Mouse (Mus musculus): ENCODE measurements at regions not wholly inside any gene's neighbourhood (a gene's known extent, or its start where the extent isn't known, plus 50 kb on each side); places are given as distances from the start of the nearest gene placed in this dataset.

- no peak for DNase-seq (ENCODE audit: low read depth, low spot score)
Measured at GRCm38 (mm10) chr11:35065959-35066414, 55.0 kb upstream of the Slit3 start.

GRCm38 (mm10) chr11:35057791-35058190 is 63.2 kb upstream of the Slit3 start:
- DNase-seq (ENCODE audit: low read depth, low spot score) = no peak

- no peak for DNase-seq (ENCODE audit: low read depth, low spot score)
Measured at GRCm38 (mm10) chr11:35055496-35056125, 65.4 kb upstream of the Slit3 start.

GRCm38 (mm10) chr11:35053613-35053950 is 67.4 kb upstream of the Slit3 start:
- no peak for DNase-seq (ENCODE audit: low read depth, low spot score)

- DNase-seq (ENCODE audit: low read depth, low spot score) = no peak
Measured at GRCm38 (mm10) chr11:35052856-35053612, 68.0 kb upstream of the Slit3 start.

GRCm38 (mm10) chr11:35049663-35050215 is 71.3 kb upstream of the Slit3 start:
- no peak for DNase-seq (ENCODE audit: low read depth, low spot score)

GRCm38 (mm10) chr11:35044659-35045058 is 76.4 kb upstream of the Slit3 start:
- peak; percentile 5 for DNase-seq (ENCODE audit: low read depth, low spot score)

GRCm38 (mm10) chr11:35024448-35024847 is 96.6 kb upstream of the Slit3 start:
- DNase-seq (ENCODE audit: low read depth, low spot score) = no peak

GRCm38 (mm10) chr11:35023813-35024212 is 97.2 kb upstream of the Slit3 start:
- DNase-seq (ENCODE audit: low read depth, low spot score) = no peak

GRCm38 (mm10) chr11:35021990-35022625 is 98.9 kb upstream of the Slit3 start:
- no peak for DNase-seq (ENCODE audit: low read depth, low spot score)

GRCm38 (mm10) chr11:35016998-35017397 is 104.0 kb upstream of the Slit3 start:
- no peak for DNase-seq (ENCODE audit: low read depth, low spot score)

GRCm38 (mm10) chr11:35011521-35012476 is 109.2 kb upstream of the Slit3 start:
- no peak for DNase-seq (ENCODE audit: low read depth, low spot score)

GRCm38 (mm10) chr11:35006773-35007567 is 114.1 kb upstream of the Slit3 start:
- no peak for DNase-seq (ENCODE audit: low read depth, low spot score)

GRCm38 (mm10) chr11:35005143-35005542 is 115.9 kb upstream of the Slit3 start:
- no peak for DNase-seq (ENCODE audit: low read depth, low spot score)

GRCm38 (mm10) chr11:35004431-35004830 is 116.6 kb upstream of the Slit3 start:
- DNase-seq (ENCODE audit: low read depth, low spot score) = no peak

GRCm38 (mm10) chr11:35003956-35004355 is 117.1 kb upstream of the Slit3 start:
- peak; percentile 5 for DNase-seq (ENCODE audit: low read depth, low spot score)

- DNase-seq (ENCODE audit: low read depth, low spot score) = no peak
Measured at GRCm38 (mm10) chr11:34997906-34998305, 123.1 kb upstream of the Slit3 start.

GRCm38 (mm10) chr11:34995515-34995914 is 125.5 kb upstream of the Slit3 start:
- no peak for DNase-seq (ENCODE audit: low read depth, low spot score)

- DNase-seq (ENCODE audit: low read depth, low spot score) = no peak
Measured at GRCm38 (mm10) chr11:34982775-34983457, 138.1 kb upstream of the Slit3 start.

GRCm38 (mm10) chr11:34980210-34980609 is 140.8 kb upstream of the Slit3 start:
- DNase-seq (ENCODE audit: low read depth, low spot score) = no peak
